21 mouse cellular contexts compared by ENCODE assay signal in genomic region chr3:123592072-123592471, GRCm38 (mm10).
DNase-seq lines count a peak whose midpoint lies in the region; ATAC-seq and TF ChIP-seq lines count a peak whose summit lies in the region.
"Had no signal": no experiment of that assay in that cellular context is flagged by ENCODE, and none has a peak within 500 bp of the region (broad histone marks: within the 10 kb centered on the region; RNA-seq: fewer than 3 reads in every experiment).

No protein-coding gene starts in this region.

- TF ChIP-seq POLR2A in MEL (IDR thresholded peaks at IDR 0.05; ENCODE audit: control insufficient read depth in 1 of 2, insufficient read depth in 1 of 2, low read depth in 1 of 2, low read length in 2 of 2, poor library complexity in 1 of 2), result no peak
- no peak for TF ChIP-seq POLR2A in thymus, adult 2 months (IDR thresholded peaks at IDR 0.05; ENCODE audit: control insufficient read depth, extremely low read depth, insufficient read depth, low read length, poor library complexity)

- H3K9ac ChIP-seq in liver, postnatal 0 days (replicated peaks), result no peak overlapping the region
- no peak overlapping the region for H3K9ac ChIP-seq in MEL (ENCODE audit: control insufficient read depth, low read depth, low read length, poor library complexity, severe bottlenecking)

- H3K9me3 ChIP-seq in liver, postnatal 0 days (ENCODE audit: low read length), result no peaks in the 10 kb centered on the region
- no peaks in the 10 kb centered on the region for H3K9me3 ChIP-seq in MEL (replicated peaks; ENCODE audit: insufficient read depth, low read length)

- H3K27me3 ChIP-seq in liver, postnatal 0 days (ENCODE audit: insufficient read depth, low read length), result no peaks in the 10 kb centered on the region
- H3K27me3 ChIP-seq in MEL (ENCODE audit: control insufficient read depth in 1 of 2, insufficient read depth in 2 of 2, low read length in 2 of 2), result no peaks in the 10 kb centered on the region; a peak in 1 of 4 replicates
- no peaks in the 10 kb centered on the region for H3K27me3 ChIP-seq in thymus, adult 2 months (ENCODE audit: control insufficient read depth, insufficient read depth, low read length)
- H3K27me3 ChIP-seq: CH12.LX, Patski had no signal

- no peak for TF ChIP-seq CTCF in liver, postnatal 0 days (IDR thresholded peaks at IDR 0.05; ENCODE audit: low read depth)
- no peak for TF ChIP-seq CTCF in MEL (IDR thresholded peaks at IDR 0.05 in 2 of 3, conservative IDR thresholded peaks at IDR 0.05 in 1 of 3; ENCODE audit: control insufficient read depth in 1 of 3, insufficient read depth in 1 of 3, low read depth in 2 of 3, low read length in 3 of 3, poor library complexity in 1 of 3, severe bottlenecking in 1 of 3)
- no peak for TF ChIP-seq CTCF in thymus, adult 2 months (IDR thresholded peaks at IDR 0.05; ENCODE audit: borderline replicate concordance, control insufficient read depth, extremely low read depth, insufficient read depth, low read length, poor library complexity)

- no peak for ATAC-seq in liver, postnatal 0 days
- peak; percentile 48; the same call in 1 of the 2 replicates for ATAC-seq in megakaryocyte-erythroid progenitor cell, adult 5-6 weeks (replicated peaks; ENCODE audit: low FRiP score, low TSS enrichment, poor library complexity, severe bottlenecking)
- ATAC-seq: activated CD4-positive, CD25-positive, alpha-beta regulatory T cell, adult 4 months; CD4-positive, CD25-positive, alpha-beta regulatory T cell, adult 4 months; Patski had no signal

- DNase-seq in liver, postnatal 0 days, result no peak
- DNase-seq in liver (no peak), MEL (ENCODE audit: low read depth, low spot score) (no peak)
- no peak for DNase-seq in thymus, adult 2 months
- no peak for DNase-seq in cerebellum, postnatal 14 days
- DNase-seq: adrenal gland, adult 2 months; adrenal gland, adult 8-10 months; adrenal gland, postnatal 14 days; adrenal gland, postnatal 25 days; adrenal gland, postnatal 36 days; B cell, adult 2 months; cerebellum, adult 11 months; cerebellum, adult 11-12 months; cerebellum, adult 18-20 months; cerebellum, adult 2 months had no signal

- 0 out of 2 replicates have a peak, but pooled peaks have one; percentile 12 for TF ChIP-seq EP300 in liver, postnatal 0 days (IDR thresholded peaks at IDR 0.05; ENCODE audit: low read depth)
- peak in 1 of 2 experiments; percentile 59; a peak in 1 of 4 replicates for TF ChIP-seq EP300 in MEL (IDR thresholded peaks at IDR 0.05; ENCODE audit: low read depth in 1 of 2, low read length in 2 of 2)

- no peak overlapping the region for H3K27ac ChIP-seq in liver, postnatal 0 days (ENCODE audit: low read depth)
- no peak overlapping the region for H3K27ac ChIP-seq in MEL (ENCODE audit: control insufficient read depth, low read depth, low read length)
- no peak overlapping the region for H3K27ac ChIP-seq in thymus, adult 2 months (ENCODE audit: control insufficient read depth, insufficient read depth, low read length)

- no peak overlapping the region for H3K4me2 ChIP-seq in liver, postnatal 0 days (ENCODE audit: low read depth, low read length)

- H3K79me2 ChIP-seq in MEL (ENCODE audit: control insufficient read depth, insufficient read depth, low read length, poor library complexity), result no peaks in the 10 kb centered on the region

- whole genome bisulfite sequencing in liver, postnatal 0 days (ENCODE audit: insufficient replicate concordance), result 43% methylated on average over 3 of the region's 3 CpGs
- 82% methylated on average over 3 of the region's 3 CpGs for WGBS in thymus, adult 2 months

- no peaks in the 10 kb centered on the region for H3K4me1 ChIP-seq in liver, postnatal 0 days (ENCODE audit: insufficient read depth)
- peaks cover 0 to 7% of the 10 kb centered on the region in 2 experiments for H3K4me1 ChIP-seq in MEL (ENCODE audit: control insufficient read depth in 1 of 2, insufficient read depth in 2 of 2, low read length in 2 of 2)
- H3K4me1 ChIP-seq in thymus, adult 2 months (replicated peaks; ENCODE audit: control insufficient read depth, insufficient read depth, low read length), result no peaks in the 10 kb centered on the region

- no peaks in the 10 kb centered on the region for H3K36me3 ChIP-seq in liver, postnatal 0 days (replicated peaks; ENCODE audit: insufficient read depth, low read length)
- peaks cover 0 to 8% of the 10 kb centered on the region in 2 experiments; a peak in 2 of 4 replicates for H3K36me3 ChIP-seq in MEL (ENCODE audit: control insufficient read depth in 1 of 2, insufficient read depth in 2 of 2, low read length in 2 of 2)
- H3K36me3 ChIP-seq in thymus, adult 2 months (ENCODE audit: control insufficient read depth, insufficient read depth, low read length), result no peaks in the 10 kb centered on the region
- H3K36me3 ChIP-seq: G1E had no signal

- H3K4me3 ChIP-seq in liver, postnatal 0 days (ENCODE audit: low read depth, low read length), result no peak overlapping the region
- no peak overlapping the region for H3K4me3 ChIP-seq in MEL (ENCODE audit: control insufficient read depth in 1 of 2, insufficient read depth in 1 of 2, low read depth in 2 of 2, low read length in 2 of 2)
- H3K4me3 ChIP-seq in thymus, adult 2 months (ENCODE audit: control insufficient read depth, insufficient read depth, low read length), result no peak overlapping the region

- TF ChIP-seq RAD21 in MEL (IDR thresholded peaks at IDR 0.05; ENCODE audit: low read depth, low read length), result no peak

TF ChIP-seq in MEL, 35 proteins besides CTCF, POLR2A, EP300 and RAD21:
- TF ChIP-seq MYC (IDR thresholded peaks at IDR 0.05; ENCODE audit: low read depth, low read length) (no peak), KAT2A (conservative IDR thresholded peaks at IDR 0.05; ENCODE audit: low read depth, low read length) (no peak), MEF2A (IDR thresholded peaks at IDR 0.05; ENCODE audit: extremely low read depth, insufficient replicate concordance, low read depth, low read length, poor library complexity, severe bottlenecking) (no peak), SMC3 (IDR thresholded peaks at IDR 0.05; ENCODE audit: low read depth, low read length) (no peak), ZC3H11A (IDR thresholded peaks at IDR 0.05; ENCODE audit: low read depth, low read length) (no peak), GATA1 (IDR thresholded peaks at IDR 0.05; ENCODE audit: low read depth, low read length) (peak; percentile 37; the same call in 1 of the 2 replicates), MAZ (IDR thresholded peaks at IDR 0.05; ENCODE audit: low read depth, low read length) (no peak), TCF12 (IDR thresholded peaks at IDR 0.05; ENCODE audit: low read depth, low read length) (peak; percentile 72; the same call in 1 of the 2 replicates), MXI1 (IDR thresholded peaks at IDR 0.05; ENCODE audit: low read depth, low read length) (no peak), CHD1 (IDR thresholded peaks at IDR 0.05; ENCODE audit: low read depth, low read length) (no peak), BHLHE40 (IDR thresholded peaks at IDR 0.05; ENCODE audit: borderline replicate concordance, low read depth, low read length) (peak; percentile 73), JUND (IDR thresholded peaks at IDR 0.05; ENCODE audit: low read depth, low read length) (no peak), HCFC1 (IDR thresholded peaks at IDR 0.05; ENCODE audit: low read depth, low read length) (no peak), ELF1 (IDR thresholded peaks at IDR 0.05; ENCODE audit: low read depth, low read length) (no peak)
